Mouse (Mus musculus) retina, postnatal 1 day (tissue): ENCODE data around the gene Olfr1410.

Experiments
- DNase-seq: peaks from one replicate; pipeline ENCODE4 v3.0.0-alpha.2; 2012

The Olfr1410 gene

GRCm38 (mm10) chr1:92605482-92605881 lies at the start of gene Olfr1410:
Gene Olfr1410, plus strand, starts transcription at chr1:92605782.
- DNase-seq: no peak

- DNase-seq: no peak
These were observed 34.6 kb upstream of the Olfr1410 start, which contains the start of gene Olfr1413 for GRCm38 (mm10) chr1:92571022-92571421. Gene Olfr1413, plus strand, starts transcription at chr1:92571322.

GRCm38 (mm10) chr1:92585479-92585878 lies 20.1 kb upstream of the Olfr1410 start, which contains the start of gene Olfr1412:
Gene Olfr1412, plus strand, starts transcription at chr1:92585779.
- no peak for DNase-seq

GRCm38 (mm10) chr1:92594111-92594510 lies 11.5 kb upstream of the Olfr1410 start, which contains the start of gene Olfr1411:
Gene Olfr1411, plus strand, starts transcription at chr1:92594411.
- DNase-seq: no peak

- no peak for DNase-seq
These were observed 9.6 kb upstream of the Olfr1410 start for GRCm38 (mm10) chr1:92596019-92596418.

- DNase-seq: no peak
These were observed 2.1 kb downstream of the Olfr1410 start for GRCm38 (mm10) chr1:92607711-92608110.

GRCm38 (mm10) chr1:92611008-92611407 lies 5.4 kb downstream of the Olfr1410 start:
- DNase-seq: peak; percentile 63

GRCm38 (mm10) chr1:92613175-92613574 lies 7.6 kb downstream of the Olfr1410 start:
- DNase-seq: no peak

- DNase-seq: peak; percentile 60
These were observed 8.9 kb downstream of the Olfr1410 start for GRCm38 (mm10) chr1:92614516-92614915.

- no peak for DNase-seq
These were observed 10.5 kb downstream of the Olfr1410 start for GRCm38 (mm10) chr1:92616046-92616445.

- no peak for DNase-seq
These were observed 11.9 kb downstream of the Olfr1410 start, which contains the start of gene Olfr12 for GRCm38 (mm10) chr1:92617488-92617887. Gene Olfr12, plus strand, starts transcription at chr1:92617788.

GRCm38 (mm10) chr1:92618360-92618759 lies 12.8 kb downstream of the Olfr1410 start:
- no peak for DNase-seq

GRCm38 (mm10) chr1:92628227-92628626 lies 22.6 kb downstream of the Olfr1410 start:
- no peak for DNase-seq

- DNase-seq: no peak
These were observed 26.6 kb downstream of the Olfr1410 start for GRCm38 (mm10) chr1:92632196-92632595.

GRCm38 (mm10) chr1:92632948-92633347 lies 27.4 kb downstream of the Olfr1410 start:
- no peak for DNase-seq

- DNase-seq: no peak
These were observed 28.1 kb downstream of the Olfr1410 start for GRCm38 (mm10) chr1:92633726-92634125.

- DNase-seq: no peak
These were observed 29.0 kb downstream of the Olfr1410 start for GRCm38 (mm10) chr1:92634569-92634968.

GRCm38 (mm10) chr1:92634976-92635599 lies 29.5 kb downstream of the Olfr1410 start:
- peak; percentile 34 for DNase-seq

GRCm38 (mm10) chr1:92636015-92636414 lies 30.4 kb downstream of the Olfr1410 start:
- no peak for DNase-seq

- no peak for DNase-seq
These were observed 31.1 kb downstream of the Olfr1410 start for GRCm38 (mm10) chr1:92636676-92637075.

- DNase-seq: no peak
These were observed 32.1 kb downstream of the Olfr1410 start for GRCm38 (mm10) chr1:92637501-92638172.

GRCm38 (mm10) chr1:92638181-92638580 lies 32.6 kb downstream of the Olfr1410 start:
- no peak for DNase-seq

GRCm38 (mm10) chr1:92638736-92639135 lies 33.2 kb downstream of the Olfr1410 start:
- no peak for DNase-seq

GRCm38 (mm10) chr1:92640393-92640792 lies 34.8 kb downstream of the Olfr1410 start:
- DNase-seq: no peak
